Mouse (Mus musculus) cortical plate, adult 2 months (tissue): ENCODE measurements around the gene Kcna7.
"Not testable (repeated sequence)": the region's sequence is repeated elsewhere in the genome, so short reads cannot be mapped to it uniquely, and the experiment has no call there.

Experiments used
- CTCF ChIP-seq: fragments of 200-500 bp; IDR thresholded peaks from 2 replicates; pipeline ENCODE4 v1.5.1; 2011; ENCODE audit warnings: mild to moderate bottlenecking, control low read depth, low read length; ENCODE audit not compliant: insufficient read depth; ENCODE audit errors: extremely low read depth
- POLR2A ChIP-seq: fragments of 200-500 bp; IDR thresholded peaks from 2 replicates; pipeline ENCODE4 v1.6.1; 2011; ENCODE audit warnings: mild to moderate bottlenecking, low read length, control low read depth; ENCODE audit not compliant: insufficient read depth; ENCODE audit errors: extremely low read depth

- TF ChIP-seq CTCF, POLR2A: not testable (repeated sequence)
These were observed 46.4 kb upstream of the Kcna7 start for GRCm38 (mm10) chr7:45359081-45359480.
